Mouse (Mus musculus) cerebellum, adult 2 months (tissue): ENCODE measurements around the gene Lad1. TPM values are rescaled to one million over a fixed set of nuclear protein-coding genes. Genes with fewer than 3 reads are reported as not detected.

Experiments used
- DNase-seq, 2 experiments: peaks; one replicate each; pipeline ENCODE4 v3.0.0; 2021
- H3K27ac ChIP-seq: fragments of 200-500 bp; 2 replicates; pipeline ENCODE4 v1.5.1; 2012; ENCODE audit warnings: low read length, control low read depth, inconsistent platforms; ENCODE audit not compliant: insufficient read depth
- H3K27me3 ChIP-seq: fragments of 200-500 bp; 2 replicates; pipeline ENCODE4 v1.6.1; 2012; ENCODE audit warnings: inconsistent platforms, mild to moderate bottlenecking, low read length, moderate library complexity; ENCODE audit not compliant: control insufficient read depth, insufficient read depth
- H3K4me1 ChIP-seq: fragments of 200-500 bp; 2 replicates; pipeline ENCODE4 v1.6.1; 2011; ENCODE audit warnings: low read length; ENCODE audit not compliant: control insufficient read depth, insufficient read depth
- H3K4me3 ChIP-seq: fragments of 200-500 bp; replicated peaks from 2 replicates; pipeline ENCODE3; 2011; ENCODE audit warnings: mild to moderate bottlenecking, low read depth, low read length, control low read depth; ENCODE audit not compliant: insufficient read depth
- CTCF ChIP-seq: fragments of 200-500 bp; IDR thresholded peaks from 2 replicates; pipeline ENCODE4 v1.5.1; 2011; ENCODE audit warnings: low read depth, mild to moderate bottlenecking, control low read depth, low read length, moderate library complexity, borderline replicate concordance; ENCODE audit not compliant: insufficient read depth
- POLR2A ChIP-seq: fragments of 200-500 bp; IDR thresholded peaks from 2 replicates; pipeline ENCODE4 v1.6.1; 2011; ENCODE audit warnings: low read length, control low read depth, borderline replicate concordance; ENCODE audit not compliant: insufficient read depth
- WGBS: fragments of 180-500 bp; shearing (Covaris S2); methylation state at CpG from one replicate; pipeline ENCODE4 v1.1.7; 2018; 5-methylcytosine and 5-hydroxymethylcytosine counted together
- polyA plus RNA-seq: library from polyadenylated mRNA; depleted of rRNA; stranded (reverse); fragments of >200 nt; gene quantifications from 2 replicates; pipeline ENCODE4 v1.2.3, GENCODE M21; 2012

The Lad1 gene
- polyA plus RNA-seq, 1 experiment: 1.2 TPM

DNA sequence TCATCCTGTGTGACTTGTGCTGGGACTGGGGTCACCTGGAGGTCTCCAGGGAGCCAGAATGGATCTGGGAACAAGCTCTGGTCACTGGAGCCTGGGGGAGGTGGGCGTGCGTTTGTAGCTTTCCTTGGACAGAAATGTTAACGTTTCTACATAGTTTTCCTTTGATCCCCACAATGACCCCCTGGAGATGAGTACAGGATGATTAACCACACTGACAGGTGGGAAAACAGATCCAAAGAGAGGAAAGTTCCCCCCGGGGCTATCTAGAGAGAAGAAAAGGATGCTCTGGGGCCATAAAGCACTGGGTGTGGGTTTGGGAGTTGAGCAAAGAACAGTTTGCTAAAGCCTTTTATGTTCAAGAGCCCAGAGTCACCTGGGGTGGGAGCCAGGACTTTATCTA, 37.7 kb upstream of the Lad1 start:
- WGBS: 67% methylated on average over 4 of the region's 4 CpGs
- H3K27me3 ChIP-seq: no peaks in the 10 kb centered on the region
- no peak overlapping the region for H3K4me3 ChIP-seq
- H3K27ac ChIP-seq: peak overlapping the region; percentile 24; the same call in 1 of the 2 replicates
- no peak for DNase-seq
- H3K4me1 ChIP-seq: no peaks in the 10 kb centered on the region; the same call in 1 of the 2 replicates
- TF ChIP-seq POLR2A: no peak
- TF ChIP-seq CTCF: no peak

DNA sequence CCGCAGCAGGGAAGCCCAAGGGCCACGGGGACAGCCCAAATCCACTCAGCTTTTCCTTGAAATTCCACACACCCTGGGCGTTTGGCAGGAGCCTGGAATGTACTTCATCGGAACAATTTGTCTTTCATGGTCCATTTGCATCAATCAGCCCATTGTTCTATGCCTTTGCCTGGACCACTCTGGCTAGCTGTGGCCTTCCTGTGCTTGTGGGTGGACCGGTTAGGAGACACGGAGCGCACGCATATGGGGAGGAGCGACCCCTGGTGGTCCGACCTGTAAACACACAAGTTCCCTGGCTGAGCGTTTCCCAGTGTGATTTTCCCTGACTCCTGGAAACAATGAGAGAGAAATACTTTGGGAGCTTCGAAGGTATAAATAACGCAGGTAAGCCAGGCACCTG, 37.2 kb upstream of the Lad1 start:
- no peak overlapping the region for H3K4me3 ChIP-seq
- TF ChIP-seq POLR2A: no peak
- TF ChIP-seq CTCF: peak; percentile 87
- 10% methylated on average over 13 of the region's 13 CpGs for WGBS
- DNase-seq: peak; percentile 46 to 59
- H3K27me3 ChIP-seq: no peaks in the 10 kb centered on the region
- H3K27ac ChIP-seq: peak overlapping the region; percentile 24; the same call in 1 of the 2 replicates
- no peaks in the 10 kb centered on the region; the same call in 1 of the 2 replicates for H3K4me1 ChIP-seq

DNA sequence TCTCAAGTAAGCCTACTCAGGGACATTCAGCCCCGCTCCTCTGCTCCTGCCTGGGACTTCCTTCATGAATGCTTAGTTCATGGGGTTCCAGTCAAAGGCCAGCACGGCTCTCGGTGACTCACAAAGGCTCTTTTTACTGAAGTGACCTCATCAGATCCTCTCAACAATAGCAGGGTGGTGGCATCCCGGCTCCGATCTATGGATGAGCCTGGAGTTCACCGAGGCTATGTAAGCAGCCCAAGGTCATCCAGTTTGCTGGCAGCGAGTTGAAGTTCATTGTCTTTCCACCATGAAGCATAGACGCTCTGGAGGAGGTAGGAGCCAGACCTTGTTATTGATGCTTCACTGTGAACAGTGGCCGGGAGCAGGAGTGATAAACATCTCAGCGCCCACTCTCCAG, 35.6 kb upstream of the Lad1 start:
- Histone ChIP-seq H3K4me1 (no peaks in the 10 kb centered on the region; the same call in 1 of the 2 replicates), H3K27me3 (no peaks in the 10 kb centered on the region), H3K4me3 (no peak overlapping the region), H3K27ac (peak overlapping the region; percentile 46; the same call in 1 of the 2 replicates)
- TF ChIP-seq CTCF (no peak), POLR2A (no peak)
- DNase-seq: peak in 1 of 2 experiments; percentile 10
- WGBS: 44% methylated on average over 10 of the region's 10 CpGs

DNA sequence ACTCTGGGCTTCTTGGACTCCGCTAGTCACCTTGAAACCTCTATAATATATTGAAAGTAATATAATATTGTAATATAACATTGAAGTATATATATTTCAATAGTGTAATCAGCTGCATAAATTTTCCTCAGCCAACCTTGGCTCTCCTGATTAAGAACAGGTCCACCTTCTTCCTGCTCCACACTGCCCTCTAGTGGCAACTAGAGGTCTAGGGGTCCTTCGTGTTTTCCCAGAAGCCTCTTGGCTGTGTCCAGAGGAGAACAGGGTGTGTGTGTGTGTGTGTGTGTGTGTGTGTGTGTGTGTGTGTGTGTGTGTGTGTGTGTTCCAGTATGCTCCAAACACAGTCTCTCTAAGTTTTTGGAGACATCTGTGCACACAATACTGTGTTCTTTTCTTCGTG, 30.6 kb upstream of the Lad1 start:
- TF ChIP-seq POLR2A (no peak), CTCF (peak; percentile 62; the same call in 1 of the 2 replicates)
- Histone ChIP-seq H3K4me3 (no peak overlapping the region), H3K27me3 (no peaks in the 10 kb centered on the region), H3K4me1 (no peaks in the 10 kb centered on the region), H3K27ac (no peak overlapping the region)
- peak; percentile 29 to 45 for DNase-seq
- WGBS: 50% methylated on average over 3 of the region's 3 CpGs

DNA sequence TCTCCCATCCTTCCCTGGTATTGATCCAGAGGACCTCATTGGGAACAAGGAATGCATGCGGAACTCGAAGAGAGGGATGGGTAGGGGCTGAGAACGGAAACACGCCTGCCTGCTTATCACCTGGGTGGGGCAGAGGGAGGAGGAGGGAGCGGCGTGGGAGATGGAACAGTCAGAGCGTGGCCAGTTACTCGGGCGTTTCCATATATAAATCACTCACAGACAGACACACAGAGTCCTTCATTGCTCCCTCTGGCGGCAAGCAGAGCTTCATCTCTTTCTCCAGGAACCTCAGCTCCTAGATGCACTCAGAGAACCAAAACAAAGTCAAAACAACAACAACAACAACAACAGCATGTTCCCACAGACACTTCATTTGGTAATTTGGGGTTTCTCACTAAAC, 29.7 kb upstream of the Lad1 start:
- H3K27me3 ChIP-seq: no peaks in the 10 kb centered on the region
- no peak for DNase-seq
- no peaks in the 10 kb centered on the region for H3K4me1 ChIP-seq
- no peak overlapping the region for H3K4me3 ChIP-seq
- WGBS: 54% methylated on average over 10 of the region's 10 CpGs
- no peak overlapping the region for H3K27ac ChIP-seq
- TF ChIP-seq POLR2A (no peak), CTCF (no peak)

DNA sequence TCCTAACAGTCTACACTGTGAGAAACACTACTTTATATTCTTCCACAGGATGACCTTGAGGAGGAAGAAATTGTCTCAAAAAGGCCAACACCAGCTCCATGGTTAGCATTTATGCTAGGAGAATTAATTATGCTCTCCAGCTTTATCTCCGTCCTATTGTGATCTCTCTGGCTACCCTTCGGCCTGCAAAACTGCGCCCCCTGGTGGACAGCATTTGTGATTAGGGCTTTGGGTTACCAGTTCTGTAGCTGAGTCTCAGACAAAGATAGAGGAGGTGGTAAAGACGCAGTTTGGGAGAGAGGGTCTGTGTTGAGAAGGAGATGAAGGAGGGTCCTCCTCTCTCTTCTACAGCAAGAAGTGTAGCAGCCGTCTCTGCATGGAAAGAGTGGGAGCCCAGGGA, 28.6 kb upstream of the Lad1 start:
- Histone ChIP-seq H3K27me3 (no peaks in the 10 kb centered on the region), H3K4me1 (no peaks in the 10 kb centered on the region), H3K27ac (no peak overlapping the region), H3K4me3 (no peak overlapping the region)
- TF ChIP-seq POLR2A (no peak), CTCF (peak; percentile 72)
- WGBS: 13% methylated on average over 5 of the region's 5 CpGs
- DNase-seq: peak; percentile 32 to 59

DNA sequence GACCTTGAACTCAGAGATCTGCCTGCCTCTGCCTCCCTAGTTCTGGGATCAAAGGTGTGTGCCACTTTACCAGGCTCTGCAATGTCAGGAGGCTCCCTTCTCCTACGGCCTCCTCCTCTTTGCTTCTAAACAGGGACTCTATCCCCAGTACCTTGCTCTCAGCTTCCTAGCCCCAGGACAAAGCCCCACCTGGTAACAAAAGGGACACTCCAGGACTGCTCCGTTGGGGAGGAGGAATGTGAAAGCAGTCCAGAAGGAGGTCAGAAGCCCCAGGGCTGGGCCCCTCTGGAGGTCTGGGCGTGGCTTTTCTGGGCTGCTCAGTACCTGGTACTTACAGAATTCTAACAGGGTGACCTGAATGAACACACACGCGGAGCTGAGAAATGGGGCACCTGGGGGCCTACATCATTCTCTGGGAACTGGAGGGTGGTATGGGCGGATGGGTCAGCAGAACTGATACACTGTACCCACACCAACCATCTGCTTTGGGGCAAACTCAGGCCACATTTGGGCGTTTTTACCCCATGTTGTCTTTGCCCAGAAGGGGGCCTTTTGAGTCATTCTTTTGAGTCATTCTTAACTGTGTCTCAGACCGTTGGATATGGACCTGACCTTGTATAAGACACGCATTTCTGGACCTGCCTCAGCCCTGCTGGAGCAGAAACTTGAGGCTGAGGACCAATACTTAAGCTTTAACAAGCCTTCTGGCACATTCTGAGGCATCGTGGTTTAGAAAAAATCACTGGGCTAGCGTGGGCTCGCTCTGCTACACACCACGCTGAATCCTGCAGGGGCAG, 26.1 kb upstream of the Lad1 start:
- Histone ChIP-seq H3K27me3 (no peaks in the 10 kb centered on the region), H3K27ac (no peak overlapping the region), H3K4me3 (no peak overlapping the region), H3K4me1 (no peaks in the 10 kb centered on the region)
- no peak for DNase-seq
- TF ChIP-seq CTCF (no peak), POLR2A (no peak)
- WGBS: 67% methylated on average over 13 of the region's 13 CpGs
